Mouse (Mus musculus): ENCODE results near the gene Ephb3.

DNA sequence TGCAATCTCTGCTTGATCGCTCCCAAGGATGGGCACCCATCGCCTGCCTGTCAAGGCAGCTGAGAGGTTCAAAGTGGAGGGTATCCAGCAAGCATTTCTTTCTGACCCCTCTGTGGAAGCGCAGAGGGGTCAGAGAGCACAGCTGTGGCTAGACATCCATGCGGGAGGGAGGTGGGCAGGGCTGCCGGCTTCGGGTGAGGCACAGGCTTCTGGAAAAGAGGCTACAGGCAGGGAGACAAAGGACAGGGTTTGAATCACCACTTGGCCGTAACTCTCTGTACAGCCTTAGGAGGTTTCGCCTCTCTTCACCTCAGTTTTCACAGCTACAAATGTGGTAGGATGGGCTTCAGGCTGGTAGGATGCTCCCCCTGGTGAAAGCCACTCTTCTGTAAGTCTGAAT lies 38.4 kb downstream of the Ephb3 start:
- no peak for TF ChIP-seq POLR2A (IDR thresholded peaks at IDR 0.05; ENCODE audit: borderline replicate concordance, control insufficient read depth, low read depth, low read length)
- no peak for TF ChIP-seq CTCF (IDR thresholded peaks at IDR 0.05; ENCODE audit: control insufficient read depth, insufficient read depth, low read length)

Measured in bone marrow, adult 2 months (tissue).